Mouse (Mus musculus) MEL (cell line): ENCODE measurements around the gene Epha5. TPM values are rescaled to one million over a fixed set of nuclear protein-coding genes. Genes with fewer than 3 reads are reported as not detected.

Experiments used
- DNase-seq: peaks from one replicate; pipeline ENCODE4 v3.0.0; 2011; ENCODE audit warnings: low read depth, low spot score
- H3K27ac ChIP-seq: 2 replicates; pipeline ENCODE4 v1.5.1; 2012; ENCODE audit warnings: low read depth, mild to moderate bottlenecking, control low read depth, low read length, moderate library complexity; ENCODE audit not compliant: control insufficient read depth
- H3K27me3 ChIP-seq, 2 experiments: fragments of 150-350 bp in 1 of 2; sonication (generic) in 1 of 2; 2 replicates each; pipeline ENCODE4 v1.6.1; 2012; ENCODE audit warnings: low read length in 2 of 2, mild to moderate bottlenecking in 2 of 2, improper control_type of control experiment in 1 of 2, moderate library complexity in 1 of 2; ENCODE audit not compliant: insufficient read depth in 2 of 2, control insufficient read depth in 1 of 2
- H3K36me3 ChIP-seq, 2 experiments: 2 replicates each; pipeline ENCODE4 v1.6.1; 2012 to 2014; ENCODE audit warnings: low read length in 2 of 2, improper control_type of control experiment in 1 of 2, inconsistent platforms in 1 of 2, mild to moderate bottlenecking in 1 of 2; ENCODE audit not compliant: insufficient read depth in 2 of 2, control insufficient read depth in 1 of 2
- H3K4me1 ChIP-seq, 2 experiments: fragments of 150-350 bp in 1 of 2; sonication (generic) in 1 of 2; 2 replicates each; pipeline ENCODE4 v1.6.1; 2012; ENCODE audit warnings: low read length in 2 of 2, improper control_type of control experiment in 1 of 2, mild to moderate bottlenecking in 1 of 2; ENCODE audit not compliant: insufficient read depth in 2 of 2, control insufficient read depth in 1 of 2
- H3K4me3 ChIP-seq, 2 experiments: fragments of 150-350 bp in 1 of 2; sonication (generic) in 1 of 2; 2 replicates each; pipeline ENCODE4 v1.5.1; 2012; ENCODE audit warnings: low read depth in 2 of 2, low read length in 2 of 2, mild to moderate bottlenecking in 2 of 2, moderate library complexity in 2 of 2, control low read depth in 1 of 2, improper control_type of control experiment in 1 of 2; ENCODE audit not compliant: control insufficient read depth in 1 of 2, insufficient read depth in 1 of 2
- H3K79me2 ChIP-seq: 2 replicates; pipeline ENCODE4 v1.6.1; 2012; ENCODE audit warnings: mild to moderate bottlenecking, low read length, moderate library complexity; ENCODE audit not compliant: control insufficient read depth, poor library complexity, insufficient read depth
- H3K9ac ChIP-seq: 2 replicates; pipeline ENCODE4 v1.6.1; 2012; ENCODE audit warnings: low read depth, mild to moderate bottlenecking, control low read depth, low read length, moderate library complexity; ENCODE audit not compliant: control insufficient read depth, poor library complexity, severe bottlenecking
- H3K9me3 ChIP-seq: fragments of 150-350 bp; sonication (generic); replicated peaks from 2 replicates; pipeline ENCODE4 v1.6.1; 2012; ENCODE audit warnings: mild to moderate bottlenecking, low read length, improper control_type of control experiment, moderate library complexity; ENCODE audit not compliant: insufficient read depth
- BHLHE40 ChIP-seq: IDR thresholded peaks from 2 replicates; pipeline ENCODE4 v1.6.1; 2012; ENCODE audit warnings: low read depth, mild to moderate bottlenecking, inconsistent platforms, low read length, improper control_type of control experiment, borderline replicate concordance
- CHD1 ChIP-seq: IDR thresholded peaks from 2 replicates; pipeline ENCODE4 v1.6.1; 2012; ENCODE audit warnings: low read depth, mild to moderate bottlenecking, inconsistent platforms, low read length, improper control_type of control experiment
- CHD2 ChIP-seq: IDR thresholded peaks from 2 replicates; pipeline ENCODE4 v1.6.1; 2011; ENCODE audit warnings: low read length, improper control_type of control experiment
- CTCF ChIP-seq, 3 experiments: IDR thresholded peaks in 2 of 3; conservative IDR thresholded peaks in 1 of 3; 2 replicates each; pipeline ENCODE4 v1.5.1; 2011 to 2012; ENCODE audit warnings: low read length in 3 of 3, low read depth in 2 of 3, mild to moderate bottlenecking in 2 of 3, improper control_type of control experiment in 1 of 3, inconsistent platforms in 1 of 3, mixed read lengths in 1 of 3, moderate library complexity in 1 of 3; ENCODE audit not compliant: control insufficient read depth in 1 of 3, insufficient read depth in 1 of 3, poor library complexity in 1 of 3, severe bottlenecking in 1 of 3
- EP300 ChIP-seq, 2 experiments: IDR thresholded peaks; 2 replicates each; pipeline ENCODE4 v1.6.1; 2011; ENCODE audit warnings: improper control_type of control experiment in 2 of 2, low read length in 2 of 2, low read depth in 1 of 2, mild to moderate bottlenecking in 1 of 2
- GABPA ChIP-seq: IDR thresholded peaks from 2 replicates; pipeline ENCODE4 v1.6.1; 2012; ENCODE audit warnings: low read depth, mild to moderate bottlenecking, inconsistent platforms, low read length, improper control_type of control experiment, moderate library complexity
- GATA1 ChIP-seq: IDR thresholded peaks from 2 replicates; pipeline ENCODE4 v1.6.1; 2011; ENCODE audit warnings: low read depth, low read length, improper control_type of control experiment
- HCFC1 ChIP-seq: IDR thresholded peaks from 2 replicates; pipeline ENCODE4 v1.6.1; 2012; ENCODE audit warnings: low read depth, mild to moderate bottlenecking, inconsistent platforms, low read length, improper control_type of control experiment, moderate library complexity
- MAZ ChIP-seq: IDR thresholded peaks from 2 replicates; pipeline ENCODE4 v1.6.1; 2012; ENCODE audit warnings: low read depth, mild to moderate bottlenecking, inconsistent platforms, low read length, improper control_type of control experiment
- MEF2A ChIP-seq: IDR thresholded peaks from 2 replicates; pipeline ENCODE4 v1.6.1; 2014; ENCODE audit warnings: low read depth, mild to moderate bottlenecking, inconsistent platforms, low read length, improper control_type of control experiment; ENCODE audit not compliant: poor library complexity, insufficient replicate concordance, severe bottlenecking; ENCODE audit errors: extremely low read depth
- MYC ChIP-seq: IDR thresholded peaks from 2 replicates; pipeline ENCODE4 v1.6.1; 2011; ENCODE audit warnings: low read depth, mild to moderate bottlenecking, low read length, improper control_type of control experiment, moderate library complexity
- POLR2AphosphoS5 ChIP-seq: IDR thresholded peaks from 2 replicates; pipeline ENCODE4 v1.6.1; 2012; ENCODE audit warnings: low read depth, borderline replicate concordance, mild to moderate bottlenecking, inconsistent platforms, low read length, moderate library complexity, mixed read lengths
- RCOR1 ChIP-seq: IDR thresholded peaks from 2 replicates; pipeline ENCODE4 v1.6.1; 2012; ENCODE audit warnings: low read depth, mild to moderate bottlenecking, inconsistent platforms, low read length, improper control_type of control experiment
- SMC3 ChIP-seq: IDR thresholded peaks from 2 replicates; pipeline ENCODE4 v1.6.1; 2011; ENCODE audit warnings: low read depth, low read length, improper control_type of control experiment
- TAL1 ChIP-seq: IDR thresholded peaks from 2 replicates; pipeline ENCODE4 v1.6.1; 2012; ENCODE audit warnings: mild to moderate bottlenecking, inconsistent platforms, low read length, moderate library complexity, mixed read lengths
- TBP ChIP-seq: IDR thresholded peaks from 2 replicates; pipeline ENCODE4 v1.8.0; 2011; ENCODE audit warnings: low read depth, low read length, improper control_type of control experiment
- TCF12 ChIP-seq: IDR thresholded peaks from 2 replicates; pipeline ENCODE4 v1.6.1; 2014; ENCODE audit warnings: low read depth, mild to moderate bottlenecking, inconsistent platforms, low read length, improper control_type of control experiment, moderate library complexity
- USF1 ChIP-seq: IDR thresholded peaks from 2 replicates; pipeline ENCODE4 v1.6.1; 2014; ENCODE audit warnings: low read depth, mild to moderate bottlenecking, inconsistent platforms, low read length, improper control_type of control experiment, moderate library complexity
- ZC3H11A ChIP-seq: IDR thresholded peaks from 2 replicates; pipeline ENCODE4 v1.6.1; 2012; ENCODE audit warnings: low read depth, mild to moderate bottlenecking, inconsistent platforms, low read length, improper control_type of control experiment
- polyA plus RNA-seq, 2 experiments: library from polyadenylated mRNA; stranded (reverse) in 1 of 2; unstranded in 1 of 2; fragments of >175 nt in 1 of 2; fragments of >200 nt in 1 of 2; gene quantifications; 2 replicates each; pipeline versions ENCODE4 v1.2.1 to v1.2.4; 2012; ENCODE audit warnings: low replicate concordance in 2 of 2, low read depth in 1 of 2; ENCODE audit not compliant: insufficient read length in 2 of 2, insufficient read depth in 1 of 2, missing spikeins in 1 of 2
- total RNA-seq: library from RNA; depleted of rRNA; stranded (reverse); fragments of 300-350 nt; gene quantifications from 2 replicates; pipeline ENCODE4 v1.2.3, GENCODE M21; 2012

Gene Epha5
- total and polyA plus RNA-seq, 3 experiments: not detected

- no peak overlapping the region for H3K27ac ChIP-seq
- no peak for DNase-seq
- no peak for TF ChIP-seq EP300 (IDR thresholded peaks at IDR 0.05; ENCODE audit: low read depth in 1 of 2, low read length in 2 of 2)
- no peak for TF ChIP-seq GABPA
- no peak for TF ChIP-seq TBP
- no peak for TF ChIP-seq TAL1
- no peak for TF ChIP-seq MYC
- TF ChIP-seq TCF12: no peak
- TF ChIP-seq MEF2A: no peak
- no peak for TF ChIP-seq USF1
- no peak for TF ChIP-seq GATA1
- H3K79me2 ChIP-seq: no peaks in the 10 kb centered on the region
- no peaks in the 10 kb centered on the region for H3K4me1 ChIP-seq
- H3K4me3 ChIP-seq: no peak overlapping the region
- no peaks in the 10 kb centered on the region for H3K9me3 ChIP-seq
- no peak overlapping the region for H3K9ac ChIP-seq
- no peaks in the 10 kb centered on the region for H3K27me3 ChIP-seq
- no peaks in the 10 kb centered on the region for H3K36me3 ChIP-seq
These were observed 187.2 kb downstream of the Epha5 start for GRCm38 (mm10) chr5:84229971-84230370.

- Histone ChIP-seq H3K79me2 (no peaks in the 10 kb centered on the region), H3K4me3 (no peak overlapping the region), H3K27me3 (no peaks in the 10 kb centered on the region), H3K9ac (no peak overlapping the region), H3K36me3 (no peaks in the 10 kb centered on the region), H3K9me3 (no peaks in the 10 kb centered on the region), H3K27ac (no peak overlapping the region), H3K4me1 (no peaks in the 10 kb centered on the region)
- no peak for TF ChIP-seq ZC3H11A
- TF ChIP-seq TBP: no peak
- no peak for TF ChIP-seq HCFC1
- no peak for TF ChIP-seq TCF12
- no peak for TF ChIP-seq MAZ
- no peak for TF ChIP-seq BHLHE40
- TF ChIP-seq CHD1: no peak
- TF ChIP-seq MYC: no peak
- no peak for TF ChIP-seq POLR2AphosphoS5
- TF ChIP-seq CTCF (IDR thresholded peaks at IDR 0.05 in 2 of 3, conservative IDR thresholded peaks at IDR 0.05 in 1 of 3; ENCODE audit: control insufficient read depth in 1 of 3, insufficient read depth in 1 of 3, low read depth in 2 of 3, low read length in 3 of 3, poor library complexity in 1 of 3, severe bottlenecking in 1 of 3): no peak
- TF ChIP-seq SMC3: no peak
- no peak for TF ChIP-seq RCOR1
- TF ChIP-seq TAL1: no peak
- TF ChIP-seq GATA1: no peak
- no peak for TF ChIP-seq CHD2
- DNase-seq: no peak
These were observed 208.6 kb downstream of the Epha5 start for GRCm38 (mm10) chr5:84208609-84209008.
